Mouse (Mus musculus) E14TG2a.4 (cell line): Measurements from ENCODE around the gene Mettl24.

Source experiments
- CTCF ChIP-seq: conservative IDR thresholded peaks from 2 replicates; pipeline ENCODE4 v1.5.1; 2014; ENCODE audit warnings: low read length
- POU5F1 ChIP-seq: IDR thresholded peaks from 2 replicates; pipeline ENCODE4 v1.6.1; 2014; ENCODE audit warnings: low read length, borderline replicate concordance

DNA sequence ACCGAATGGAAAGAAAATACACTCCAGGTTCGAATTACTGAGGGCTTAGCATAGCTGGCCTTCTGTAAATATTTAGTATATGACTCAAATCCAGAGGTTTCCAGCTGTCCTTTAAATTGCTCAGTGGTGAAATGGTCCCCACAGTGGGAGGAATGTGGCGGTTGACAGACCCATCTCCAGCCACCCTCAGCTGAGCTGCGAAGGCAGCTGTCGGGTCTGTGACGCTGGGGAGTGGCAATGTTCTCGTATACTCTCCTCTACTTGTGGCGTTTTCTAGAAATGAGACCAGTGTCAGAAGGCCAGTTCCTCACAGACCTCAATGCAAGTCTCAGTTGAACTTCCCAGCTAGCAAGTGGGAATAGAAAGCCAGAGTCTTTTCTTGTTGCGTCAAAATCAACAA is 38.6 kb upstream of the Mettl24 start:
- TF ChIP-seq CTCF (no peak), POU5F1 (no peak)
